Mouse (Mus musculus) midbrain, embryonic 10.5 days (tissue): ENCODE results near the gene Amn. TPM values are rescaled to one million over a fixed set of nuclear protein-coding genes. Genes with fewer than 3 reads are reported as not detected.
A peak's percentile ranks its signal among the peaks of the same experiment; 100 is the strongest.

Experiments
- DNase-seq: peaks from one replicate; pipeline ENCODE4 v3.0.0-alpha.2; 2017; ENCODE audit warnings: low spot score
- H3K27ac ChIP-seq: fragments of 300-500 bp; sonication (generic); replicated peaks from 2 replicates; pipeline ENCODE4 v1.5.1; 2016; ENCODE audit warnings: mild to moderate bottlenecking
- H3K27me3 ChIP-seq: fragments of 300-500 bp; sonication (generic); 2 replicates; pipeline ENCODE4 v1.6.1; 2016; ENCODE audit warnings: low read depth, mild to moderate bottlenecking; ENCODE audit not compliant: poor library complexity, severe bottlenecking
- H3K36me3 ChIP-seq: fragments of 300-500 bp; sonication (generic); 2 replicates; pipeline ENCODE4 v1.6.1; 2016; ENCODE audit warnings: mild to moderate bottlenecking, moderate library complexity
- H3K4me1 ChIP-seq: fragments of 300-500 bp; sonication (generic); 2 replicates; pipeline ENCODE4 v1.6.1; 2016
- H3K4me3 ChIP-seq: fragments of 300-500 bp; sonication (generic); 2 replicates; pipeline ENCODE4 v1.5.1; 2016; ENCODE audit warnings: mild to moderate bottlenecking, moderate library complexity
- H3K9me3 ChIP-seq: fragments of 300-500 bp; sonication (generic); replicated peaks from 2 replicates; pipeline ENCODE4 v1.6.1; 2016; ENCODE audit warnings: mild to moderate bottlenecking
- WGBS: fragments of 180-500 bp; shearing (Covaris S2); methylation state at CpG from one replicate; pipeline ENCODE4 v1.1.7; 2016; 5-methylcytosine and 5-hydroxymethylcytosine counted together
- polyA plus RNA-seq: library from polyadenylated mRNA; unstranded; fragments of >200 nt; fragmentation: Nextera tagmentation; extraction: Ambion mirVana; gene quantifications from 2 replicates; pipeline ENCODE4 v1.2.1, GENCODE M21; 2016

The Amn gene
- polyA plus RNA-seq, 1 experiment from 2014 or later, result 0.11 TPM

- H3K27ac ChIP-seq, result no peak overlapping the region
- H3K9me3 ChIP-seq, result no peaks in the 10 kb centered on the region
- 18% methylated on average over 12 of the region's 12 CpGs for whole genome bisulfite sequencing
- peak; percentile 85 for DNase-seq
- no peak overlapping the region for H3K4me3 ChIP-seq
- H3K4me1 ChIP-seq, result peaks cover 46% of the 10 kb centered on the region
- 0 out of 2 replicates have a peak, but pooled peaks cover under 1% of the 10 kb centered on the region for H3K36me3 ChIP-seq
- H3K27me3 ChIP-seq, result peaks cover 85% of the 10 kb centered on the region
These were observed 1.5 kb downstream of the Amn start for GRCm38 (mm10) chr12:111272420-111272819.

- 3% methylated on average over 28 of the region's 28 CpGs for WGBS
- peak; percentile 36 for DNase-seq
- H3K27ac ChIP-seq, result no peak overlapping the region
These were observed 3.1 kb downstream of the Amn start for GRCm38 (mm10) chr12:111274006-111274405.

GRCm38 (mm10) chr12:111274447-111275149, 3.7 kb downstream of the Amn start:
- H3K36me3 ChIP-seq, result no peaks in the 10 kb centered on the region
- 0 out of 2 replicates have a peak, but pooled peaks cover 8% of the 10 kb centered on the region for H3K9me3 ChIP-seq
- H3K27ac ChIP-seq, result no peak overlapping the region; the same call in 1 of the 2 replicates
- H3K27me3 ChIP-seq, result peaks cover 82% of the 10 kb centered on the region
- no peak for DNase-seq
- H3K4me1 ChIP-seq, result peaks cover 36% of the 10 kb centered on the region
- peak overlapping the region; percentile 53 for H3K4me3 ChIP-seq
- 4% methylated on average over 80 of the region's 80 CpGs for WGBS

More at GRCm38 (mm10) chr12:111274006-111274405, 3.1 kb downstream of the Amn start:
- Histone ChIP-seq H3K4me1 (peaks cover 36% of the 10 kb centered on the region), H3K27me3 (peaks cover 88% of the 10 kb centered on the region), H3K9me3 (0 out of 2 replicates have a peak, but pooled peaks cover 4% of the 10 kb centered on the region), H3K36me3 (no peaks in the 10 kb centered on the region), H3K4me3 (peak overlapping the region; percentile 53)

GRCm38 (mm10) chr12:111275150-111275841, 4.4 kb downstream of the Amn start:
- WGBS, result under 1% methylated on average over 58 of the region's 58 CpGs
- DNase-seq, result peak; percentile 48

GRCm38 (mm10) chr12:111276371-111276770, 5.5 kb downstream of the Amn start:
- H3K4me1 ChIP-seq, result peaks cover 26% of the 10 kb centered on the region
- peaks cover 65% of the 10 kb centered on the region for H3K27me3 ChIP-seq
- H3K9me3 ChIP-seq, result 0 out of 2 replicates have a peak, but pooled peaks cover 8% of the 10 kb centered on the region
- H3K36me3 ChIP-seq, result no peaks in the 10 kb centered on the region
- H3K4me3 ChIP-seq, result no peak overlapping the region
- WGBS, result 52% methylated on average over 6 of the region's 6 CpGs
- DNase-seq, result no peak
- no peak overlapping the region for H3K27ac ChIP-seq

More at GRCm38 (mm10) chr12:111275150-111275841, 4.4 kb downstream of the Amn start:
- H3K9me3 ChIP-seq, result 0 out of 2 replicates have a peak, but pooled peaks cover 8% of the 10 kb centered on the region
- H3K4me3 ChIP-seq, result peak overlapping the region; percentile 53
- H3K4me1 ChIP-seq, result peaks cover 36% of the 10 kb centered on the region
- no peak overlapping the region for H3K27ac ChIP-seq
- no peaks in the 10 kb centered on the region for H3K36me3 ChIP-seq
- peaks cover 75% of the 10 kb centered on the region for H3K27me3 ChIP-seq

- DNase-seq, result no peak
- no peak overlapping the region for H3K4me3 ChIP-seq
- no peaks in the 10 kb centered on the region for H3K36me3 ChIP-seq
- WGBS, result 68% methylated on average over 4 of the region's 4 CpGs
- H3K9me3 ChIP-seq, result 0 out of 2 replicates have a peak, but pooled peaks cover 8% of the 10 kb centered on the region
- peaks cover 22% of the 10 kb centered on the region for H3K4me1 ChIP-seq
- no peaks in the 10 kb centered on the region for H3K27me3 ChIP-seq
- H3K27ac ChIP-seq, result 0 out of 2 replicates have a peak overlapping the region, but pooled peaks have one; percentile 9
These were observed 12.7 kb downstream of the Amn start for GRCm38 (mm10) chr12:111283573-111283972.

- no peak overlapping the region; the same call in 1 of the 2 replicates for H3K27ac ChIP-seq
- 18% methylated on average over 10 of the region's 10 CpGs for WGBS
- DNase-seq, result no peak
These were observed 13.6 kb downstream of the Amn start for GRCm38 (mm10) chr12:111284532-111284931.

GRCm38 (mm10) chr12:111293025-111293424, 22.1 kb downstream of the Amn start:
- Histone ChIP-seq H3K9me3 (no peaks in the 10 kb centered on the region), H3K36me3 (peaks cover 79% of the 10 kb centered on the region), H3K4me3 (no peak overlapping the region), H3K27me3 (no peaks in the 10 kb centered on the region), H3K4me1 (peaks cover 11% of the 10 kb centered on the region), H3K27ac (no peak overlapping the region)
- DNase-seq, result no peak
- WGBS, result 94% methylated on average over 12 of the region's 12 CpGs

More at GRCm38 (mm10) chr12:111284532-111284931, 13.6 kb downstream of the Amn start:
- Histone ChIP-seq H3K27me3 (no peaks in the 10 kb centered on the region), H3K4me1 (peaks cover 31% of the 10 kb centered on the region), H3K4me3 (peak overlapping the region; percentile 32), H3K36me3 (no peaks in the 10 kb centered on the region), H3K9me3 (no peaks in the 10 kb centered on the region)

GRCm38 (mm10) chr12:111301322-111302017, 30.6 kb downstream of the Amn start:
- no peaks in the 10 kb centered on the region for H3K27me3 ChIP-seq
- H3K36me3 ChIP-seq, result peaks cover 97% of the 10 kb centered on the region
- H3K27ac ChIP-seq, result no peak overlapping the region
- no peak for DNase-seq
- no peaks in the 10 kb centered on the region for H3K9me3 ChIP-seq
- H3K4me1 ChIP-seq, result no peaks in the 10 kb centered on the region
- 96% methylated on average over 27 of the region's 27 CpGs for WGBS
- H3K4me3 ChIP-seq, result no peak overlapping the region

- DNase-seq, result no peak
- Histone ChIP-seq H3K4me3 (no peak overlapping the region), H3K27me3 (no peaks in the 10 kb centered on the region), H3K4me1 (no peaks in the 10 kb centered on the region), H3K9me3 (no peaks in the 10 kb centered on the region), H3K27ac (no peak overlapping the region), H3K36me3 (peaks cover 97% of the 10 kb centered on the region)
- WGBS, result 97% methylated on average over 14 of the region's 14 CpGs
These were observed 31.1 kb downstream of the Amn start for GRCm38 (mm10) chr12:111302018-111302345.

GRCm38 (mm10) chr12:111303702-111304337, 32.9 kb downstream of the Amn start:
- H3K36me3 ChIP-seq, result peaks cover 94% of the 10 kb centered on the region
- H3K27me3 ChIP-seq, result no peaks in the 10 kb centered on the region
- no peaks in the 10 kb centered on the region for H3K9me3 ChIP-seq
- H3K27ac ChIP-seq, result no peak overlapping the region
- no peak overlapping the region for H3K4me3 ChIP-seq
- WGBS, result 94% methylated on average over 8 of the region's 8 CpGs
- H3K4me1 ChIP-seq, result no peaks in the 10 kb centered on the region
- DNase-seq, result no peak

- no peak overlapping the region for H3K4me3 ChIP-seq
- H3K27me3 ChIP-seq, result no peaks in the 10 kb centered on the region
- H3K27ac ChIP-seq, result no peak overlapping the region
- DNase-seq, result no peak
- no peaks in the 10 kb centered on the region for H3K9me3 ChIP-seq
- peaks cover 97% of the 10 kb centered on the region for H3K36me3 ChIP-seq
- H3K4me1 ChIP-seq, result no peaks in the 10 kb centered on the region
- 92% methylated on average over 8 of the region's 8 CpGs for WGBS
These were observed 35.9 kb downstream of the Amn start for GRCm38 (mm10) chr12:111306821-111307220.
